Mouse (Mus musculus) kidney, postnatal 36 days (tissue): ENCODE measurements around the gene Osbpl6.
A peak's percentile ranks its signal among the peaks of the same experiment; 100 is the strongest.

Experiments
- DNase-seq, 2 experiments: peaks; one replicate each; pipeline ENCODE4 v3.0.0; 2021 to 2022; ENCODE audit warnings: mixed read lengths in 2 of 2

The Osbpl6 gene

GRCm38 (mm10) chr2:76426816-76427215 lies 20.5 kb downstream of the Osbpl6 start:
- DNase-seq, result no peak

- DNase-seq, result no peak
Measured at GRCm38 (mm10) chr2:76429318-76429717, 23.0 kb downstream of the Osbpl6 start.

GRCm38 (mm10) chr2:76429855-76430254 lies 23.5 kb downstream of the Osbpl6 start:
- DNase-seq, result no peak

- no peak for DNase-seq
Measured at GRCm38 (mm10) chr2:76430539-76430938, 24.2 kb downstream of the Osbpl6 start.

DNA sequence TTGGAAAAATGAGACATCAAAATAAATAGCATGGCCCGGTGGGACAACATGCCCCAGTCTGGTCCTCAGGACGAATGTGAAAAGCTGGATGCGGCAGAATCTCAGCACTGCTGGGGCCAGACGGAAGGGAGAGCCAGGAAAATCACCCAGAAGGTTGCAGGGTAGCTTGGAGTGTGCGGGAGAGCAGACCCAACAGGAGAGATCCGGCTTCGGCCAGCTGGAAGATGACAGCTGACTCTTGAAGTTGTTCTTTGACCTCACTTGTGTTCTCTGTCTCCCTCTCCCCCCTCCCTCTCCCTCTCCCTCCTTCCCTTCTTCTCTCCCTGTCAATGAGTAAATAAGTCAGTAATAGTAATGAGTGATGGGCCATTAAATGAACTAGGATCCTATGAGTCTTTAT lies 27.9 kb downstream of the Osbpl6 start:
- peak; percentile 87 to 92 for DNase-seq

GRCm38 (mm10) chr2:76435667-76436239 lies 29.4 kb downstream of the Osbpl6 start:
- peak; percentile 65 to 87 for DNase-seq

DNA sequence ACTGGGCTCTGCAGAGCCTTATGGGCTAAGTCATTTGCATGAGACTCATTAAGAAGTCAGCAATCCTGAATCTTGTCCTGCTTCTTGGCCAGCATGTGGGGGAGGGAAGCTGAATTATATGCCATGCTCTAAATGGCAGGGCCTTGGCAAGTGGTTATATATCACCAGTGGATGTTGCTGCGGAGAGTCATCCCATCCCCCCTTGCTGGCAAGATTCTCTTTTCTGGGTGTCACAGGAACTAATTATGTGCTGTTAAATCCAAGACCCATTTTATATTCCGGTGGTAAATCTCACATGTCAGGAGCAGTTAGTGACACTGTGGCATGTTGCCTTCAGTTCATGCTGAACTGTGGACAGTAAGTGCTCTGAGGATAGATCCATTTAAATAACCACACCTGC lies 31.1 kb downstream of the Osbpl6 start:
- peak in 1 of 2 experiments; percentile 37 for DNase-seq

- DNase-seq, result no peak
Measured at GRCm38 (mm10) chr2:76439540-76439939, 33.2 kb downstream of the Osbpl6 start.

DNA sequence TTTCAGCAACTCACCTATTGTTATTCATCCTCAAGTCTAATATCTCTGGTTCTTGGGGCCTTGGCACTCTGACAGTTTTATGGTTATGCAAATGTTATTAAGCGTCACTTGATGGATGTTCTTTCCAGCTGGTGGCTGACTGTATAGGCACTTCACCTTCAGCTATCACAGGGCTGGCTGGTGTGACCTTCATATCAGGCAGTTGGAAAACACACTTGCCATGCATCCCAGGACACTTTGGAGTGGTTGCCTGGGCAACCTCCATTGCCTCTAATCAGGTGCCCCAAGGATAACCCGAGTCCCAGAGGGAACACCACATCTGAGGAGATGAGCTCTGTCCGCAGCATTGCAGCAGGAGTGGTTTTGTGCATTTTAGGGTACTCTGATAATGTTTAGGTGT lies 35.8 kb downstream of the Osbpl6 start:
- DNase-seq, result no peak

GRCm38 (mm10) chr2:76449836-76450355 lies 43.6 kb downstream of the Osbpl6 start:
- DNase-seq, result no peak

GRCm38 (mm10) chr2:76466723-76467122 lies 60.4 kb downstream of the Osbpl6 start:
- DNase-seq, result no peak

DNA sequence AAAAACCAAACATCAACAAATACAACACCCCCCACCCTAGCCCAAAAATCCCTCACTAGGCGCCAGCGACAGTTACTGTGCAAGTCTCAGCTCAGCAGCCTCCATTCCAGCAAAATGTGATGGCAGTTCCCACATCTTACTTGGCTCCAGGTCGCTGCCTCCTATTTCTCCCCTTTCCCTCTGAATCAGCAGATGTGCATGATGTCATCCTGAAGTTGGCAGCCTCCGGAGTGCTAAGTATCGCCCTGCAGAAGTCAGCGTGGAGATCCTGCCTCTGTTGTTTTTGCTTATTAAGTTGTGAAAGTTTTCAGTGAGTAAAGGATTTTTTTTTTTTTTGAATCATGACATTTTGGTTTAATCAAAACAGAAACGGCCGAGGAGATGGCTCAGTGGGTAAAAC lies 61.9 kb downstream of the Osbpl6 start:
- DNase-seq, result peak; percentile 51 to 54

DNA sequence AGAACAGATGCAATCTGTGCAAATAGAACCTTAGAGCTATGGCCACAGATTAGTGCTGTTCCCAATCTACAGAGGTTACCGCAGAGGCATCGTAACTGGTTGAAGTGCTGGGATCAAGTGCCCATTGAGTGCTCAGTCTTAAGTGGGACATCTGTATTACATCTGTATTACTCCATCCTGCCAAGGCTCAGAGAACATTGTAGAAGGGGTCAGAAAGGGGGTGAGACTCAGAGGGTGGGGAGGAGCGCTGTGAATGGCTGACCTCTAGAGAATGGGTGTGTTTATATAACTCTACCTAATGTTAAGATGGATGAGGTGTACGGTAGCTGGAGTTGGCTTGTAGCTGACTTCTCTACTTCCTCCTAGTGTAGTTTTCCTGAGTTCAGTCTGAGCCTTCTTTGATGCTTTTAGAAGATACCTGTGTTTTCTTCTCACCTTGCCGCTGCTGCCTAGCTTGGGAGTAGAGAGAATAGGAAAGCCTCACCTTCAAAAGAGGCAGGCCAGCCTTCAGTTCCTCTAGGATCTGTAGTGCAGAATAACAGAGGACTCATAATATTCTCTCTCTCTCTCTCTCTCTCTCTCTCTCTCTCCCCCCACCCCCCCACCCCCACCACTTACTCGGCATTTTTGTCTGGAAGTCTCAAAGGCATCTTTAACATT lies 62.9 kb downstream of the Osbpl6 start:
- no peak for DNase-seq

- no peak for DNase-seq
Measured at GRCm38 (mm10) chr2:76469751-76470099, 63.4 kb downstream of the Osbpl6 start.

- peak in 1 of 2 experiments; percentile 18 for DNase-seq
Measured at GRCm38 (mm10) chr2:76470391-76470790, 64.1 kb downstream of the Osbpl6 start.

GRCm38 (mm10) chr2:76475788-76476187 lies 69.5 kb downstream of the Osbpl6 start:
- DNase-seq, result no peak

GRCm38 (mm10) chr2:76488764-76489163 lies 82.5 kb downstream of the Osbpl6 start:
- no peak for DNase-seq

DNA sequence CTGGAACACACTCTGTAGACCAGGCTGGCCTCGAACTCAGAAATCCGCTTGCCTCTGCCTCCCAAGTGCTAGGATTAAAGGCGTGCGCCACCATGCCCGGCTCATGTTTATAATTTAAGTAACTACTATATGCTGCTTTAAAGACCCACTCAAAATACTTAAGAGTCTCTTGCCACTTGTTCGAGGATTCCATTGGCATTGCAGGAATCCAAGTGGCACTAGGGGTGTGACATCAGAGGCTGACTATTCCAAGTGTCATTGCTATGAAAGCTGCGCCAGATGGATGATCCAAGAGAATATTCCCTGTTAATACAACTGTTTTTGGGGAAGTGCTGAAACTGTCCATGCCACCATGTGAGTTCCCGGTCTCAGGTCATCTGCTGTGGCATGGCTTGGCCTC lies 83.9 kb downstream of the Osbpl6 start:
- no peak for DNase-seq

GRCm38 (mm10) chr2:76491371-76491770 lies 85.1 kb downstream of the Osbpl6 start:
- peak; percentile 32 to 43 for DNase-seq

GRCm38 (mm10) chr2:76492224-76492623 lies 85.9 kb downstream of the Osbpl6 start:
- no peak for DNase-seq

DNA sequence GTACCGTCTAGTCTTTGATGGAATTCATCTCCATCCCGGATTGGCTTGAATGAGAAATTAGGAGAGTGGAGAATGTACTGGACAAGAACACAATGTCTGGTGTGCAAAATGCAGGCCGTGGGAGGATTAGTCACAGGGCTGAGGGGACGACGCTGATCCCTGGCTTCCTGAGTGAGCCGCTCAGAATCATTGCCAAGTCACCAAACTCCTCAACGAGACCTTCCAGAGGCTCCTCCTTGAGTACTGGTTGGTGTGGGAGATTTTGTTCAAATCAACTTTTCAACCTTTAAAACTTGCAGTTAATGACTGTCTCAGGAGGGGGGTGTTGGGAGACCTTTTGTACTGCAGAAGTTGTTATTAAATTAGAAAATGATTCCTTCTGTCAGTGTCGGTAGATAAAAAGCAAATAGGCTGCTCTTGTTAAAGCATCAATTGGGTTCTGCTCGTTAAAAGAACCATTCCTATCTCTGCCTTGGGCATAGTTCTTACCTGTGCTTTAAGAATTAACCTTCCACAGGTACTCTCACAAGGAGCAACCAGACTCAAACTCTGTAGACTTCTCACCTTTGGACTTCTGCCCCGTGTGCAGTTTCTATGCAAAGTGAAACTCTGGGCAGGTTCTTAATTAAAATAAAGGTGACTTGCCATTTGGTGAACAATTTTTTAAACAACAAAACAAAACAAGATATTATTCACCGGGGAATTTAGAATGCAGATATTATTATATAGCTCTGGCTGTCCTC lies 89.9 kb downstream of the Osbpl6 start:
- DNase-seq, result peak; percentile 64 to 72

- peak in 1 of 2 experiments; percentile 13 for DNase-seq
Measured at GRCm38 (mm10) chr2:76496749-76497140, 90.4 kb downstream of the Osbpl6 start.

GRCm38 (mm10) chr2:76498891-76499290 lies 92.6 kb downstream of the Osbpl6 start:
- DNase-seq, result peak; percentile 76 to 85
